Mouse (Mus musculus) layer of hippocampus, postnatal 36 days (tissue): ENCODE results near the gene Capn12. TPM values are rescaled to one million over a fixed set of nuclear protein-coding genes. Genes with fewer than 3 reads are reported as not detected.

Source experiments
- DNase-seq, 2 experiments: peaks; one replicate each; pipeline ENCODE4 v3.0.0; 2022
- total RNA-seq, 2 experiments: library from RNA; stranded (reverse); gene quantifications; 2 replicates each; pipeline ENCODE4 v1.2.3; 2021

The Capn12 gene
- total RNA-seq, 2 experiments from 2014 or later: 0.22 to 0.35 TPM

- DNase-seq: no peak
Observed at GRCm38 (mm10) chr7:28921722-28922465, 40.7 kb downstream of the Capn12 start.

- no peak for DNase-seq
Observed at GRCm38 (mm10) chr7:28922606-28923005, 41.4 kb downstream of the Capn12 start.

DNA sequence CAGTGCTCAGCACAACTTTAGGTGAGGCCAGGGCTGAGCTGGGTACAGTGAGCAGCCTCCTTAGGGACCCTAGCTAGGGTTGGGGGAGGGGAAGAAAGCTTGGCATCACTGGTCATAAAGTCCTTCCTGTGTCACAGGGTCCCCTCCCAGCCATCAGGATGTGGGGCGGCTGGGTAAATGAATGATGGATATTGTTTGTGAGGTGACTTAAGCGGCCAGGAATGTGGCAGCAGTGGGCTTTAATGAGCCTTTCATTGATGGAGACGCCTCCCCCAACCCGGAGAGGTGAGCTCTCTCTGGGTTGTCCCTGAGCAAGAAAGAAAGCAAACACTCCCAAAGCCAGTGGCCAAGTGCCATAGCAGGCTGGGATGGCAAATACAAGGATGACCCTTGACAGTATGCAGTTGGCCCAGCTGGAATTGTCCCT lies 42.7 kb downstream of the Capn12 start:
- DNase-seq: no peak

- DNase-seq: no peak
Observed at GRCm38 (mm10) chr7:28924802-28925201, 43.6 kb downstream of the Capn12 start.

DNA sequence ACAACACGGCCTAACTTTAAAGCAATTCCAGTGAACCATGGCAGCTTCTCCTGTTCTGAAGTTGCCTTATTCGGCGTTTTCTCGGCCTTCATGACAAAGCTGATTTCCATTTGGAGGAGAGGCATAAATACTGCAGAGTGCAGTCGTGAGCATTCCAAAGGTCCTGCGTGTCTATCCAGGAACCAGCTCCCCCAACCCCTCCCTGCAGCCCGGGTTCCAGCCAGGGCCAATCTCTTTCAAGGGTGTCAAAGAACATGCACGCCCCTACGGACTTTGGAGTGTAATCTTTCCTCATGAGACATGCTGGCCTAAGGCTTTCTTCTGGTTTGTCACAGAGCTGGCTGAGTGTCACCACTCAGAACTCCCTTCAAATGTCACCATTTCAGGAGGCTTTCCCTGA lies 44.1 kb downstream of the Capn12 start:
- no peak for DNase-seq

DNA sequence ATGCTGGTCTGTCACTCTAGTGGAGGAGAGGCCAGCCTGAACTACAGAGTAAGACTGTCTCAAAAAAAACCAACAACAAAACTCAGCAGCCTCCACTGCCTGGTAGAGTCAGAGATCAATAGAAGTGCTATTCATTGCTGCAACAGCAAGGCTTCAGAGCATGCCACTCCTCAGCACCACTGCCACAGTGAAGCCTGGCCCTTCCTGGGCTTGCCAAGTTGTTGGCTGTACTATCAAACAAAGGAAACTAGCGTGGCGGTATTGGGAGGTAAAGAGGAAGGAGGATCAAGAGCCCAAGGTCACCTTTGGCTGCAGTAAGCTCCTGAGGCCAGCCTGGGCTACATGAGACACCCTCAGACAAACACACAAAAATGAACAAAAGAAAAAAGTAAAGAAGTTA lies 45.0 kb downstream of the Capn12 start:
- no peak for DNase-seq

- no peak for DNase-seq
Observed at GRCm38 (mm10) chr7:28929381-28929780, 48.2 kb downstream of the Capn12 start.

DNA sequence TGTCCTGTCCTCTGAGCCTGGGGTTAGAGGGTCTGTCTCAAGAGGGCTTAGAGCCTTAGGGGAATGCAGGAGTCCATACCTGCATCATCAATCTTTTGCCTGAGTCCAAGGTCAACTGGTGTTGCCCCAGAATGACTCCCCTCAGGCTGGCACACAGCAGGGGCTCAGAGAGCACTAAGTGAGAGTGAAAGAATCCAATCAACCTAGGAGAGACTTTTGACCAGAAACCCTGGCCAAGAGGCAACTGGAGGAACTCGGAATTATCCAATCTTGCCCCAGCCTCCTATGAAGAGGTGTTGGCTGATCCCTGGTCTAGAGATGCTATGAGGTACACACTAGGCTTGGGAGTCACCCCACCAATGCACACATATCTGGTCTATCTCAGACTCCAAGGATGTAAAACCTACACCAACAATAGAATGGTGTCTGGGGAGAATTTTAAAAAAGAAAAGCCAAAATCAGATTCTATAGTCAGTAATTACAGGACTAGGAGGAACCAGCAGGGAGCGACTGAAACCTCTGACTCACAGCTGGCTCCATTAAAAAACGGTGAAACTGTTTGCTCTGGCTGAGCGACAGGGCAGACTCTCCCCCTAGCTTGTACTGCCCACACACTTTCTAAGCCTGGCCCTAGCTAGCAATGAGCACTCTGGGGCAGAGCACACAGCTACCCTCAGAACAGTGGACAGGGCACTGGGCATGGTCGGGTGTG lies 49.3 kb downstream of the Capn12 start:
- DNase-seq: no peak

GRCm38 (mm10) chr7:28931032-28931694 lies 49.9 kb downstream of the Capn12 start:
- DNase-seq: no peak

DNA sequence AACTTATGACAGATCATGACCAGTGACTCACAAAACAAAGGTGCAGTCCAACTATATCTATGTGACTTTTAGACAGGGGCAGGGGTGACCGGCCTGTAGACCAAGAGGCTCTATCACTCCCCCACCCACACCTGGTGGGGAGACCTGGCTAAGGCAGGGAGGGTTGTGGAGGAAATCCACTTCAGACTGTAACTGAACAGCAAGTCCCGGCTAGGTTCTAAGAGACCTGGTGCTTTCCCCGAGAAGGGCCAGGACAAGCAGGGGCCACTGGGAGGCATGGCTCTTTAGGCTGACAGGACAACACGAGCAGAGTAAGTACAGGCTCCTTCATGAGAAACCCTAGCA lies 50.4 kb downstream of the Capn12 start:
- DNase-seq: no peak

DNA sequence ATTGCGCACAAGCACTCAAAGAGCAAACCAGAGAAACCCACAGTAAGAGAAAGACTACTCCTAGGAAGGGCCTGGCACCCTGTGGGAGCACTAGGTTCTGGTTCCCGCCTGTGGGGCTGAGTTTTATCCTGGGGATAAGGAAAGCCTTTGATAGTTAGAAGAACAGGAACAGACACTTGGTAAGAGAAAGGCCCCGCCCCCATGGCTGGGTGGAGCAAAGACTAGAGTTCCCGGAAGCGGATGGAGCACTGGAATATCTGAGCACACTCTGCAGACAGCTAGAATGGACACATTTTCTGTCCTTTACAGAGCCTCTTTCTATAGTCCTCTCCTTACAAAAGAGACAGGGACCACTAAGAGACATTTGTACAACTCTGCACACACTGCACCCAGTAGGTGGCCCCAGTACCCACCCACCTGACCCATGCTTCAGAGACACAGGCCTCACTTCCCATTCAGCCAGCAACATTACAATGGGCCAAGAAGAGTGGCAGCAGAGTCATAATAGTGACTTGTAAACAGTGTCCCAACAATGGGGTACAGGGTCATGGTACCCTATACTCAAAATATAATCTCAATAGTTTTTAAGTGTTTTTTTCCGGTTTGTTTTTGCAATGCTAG lies 51.3 kb downstream of the Capn12 start:
- no peak for DNase-seq

DNA sequence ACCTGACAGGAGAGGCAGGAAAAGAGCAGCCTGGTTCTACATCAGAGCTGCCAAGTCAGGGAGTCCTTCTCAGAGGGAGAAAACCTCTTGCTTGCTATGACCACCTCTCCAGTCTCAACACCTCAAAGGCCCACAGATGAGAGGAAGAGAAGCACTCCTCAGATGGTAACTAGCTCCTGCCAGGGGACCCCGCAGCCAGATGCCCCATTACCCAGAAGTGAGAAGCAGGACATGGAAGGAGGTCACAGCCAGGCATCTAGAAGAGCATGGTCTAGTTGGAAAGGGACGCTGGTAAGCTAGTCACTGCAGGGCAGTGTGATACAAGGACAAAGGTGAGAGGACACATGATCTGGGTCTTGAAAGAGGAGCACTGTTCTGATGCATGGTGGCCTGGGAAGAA lies 52.6 kb downstream of the Capn12 start:
- DNase-seq: no peak

GRCm38 (mm10) chr7:28936787-28937186 lies 55.6 kb downstream of the Capn12 start:
- DNase-seq: no peak

GRCm38 (mm10) chr7:28938654-28939053 lies 57.4 kb downstream of the Capn12 start:
- DNase-seq: no peak

- no peak for DNase-seq
Observed at GRCm38 (mm10) chr7:28939418-28940183, 58.4 kb downstream of the Capn12 start.

- DNase-seq: no peak
Observed at GRCm38 (mm10) chr7:28941129-28941528, 59.9 kb downstream of the Capn12 start.

- no peak for DNase-seq
Observed at GRCm38 (mm10) chr7:28941542-28941941, 60.3 kb downstream of the Capn12 start.

Other genes with a start within 250 kb of the Capn12 start
- 10 to 100 TPM; 16.8 to 20.1 TPM for gene Fbxo27, start 188.6 kb upstream of the Capn12 start, total RNA-seq
- 1 to 10 TPM in 1 of 2 experiments, under 1 TPM in 1; 0.92 to 1.3 TPM for gene Fbxo17, start 164.6 kb upstream of the Capn12 start, total RNA-seq
- 10 to 100 TPM; 55.7 to 56.6 TPM for gene Mrps12, start 139.6 kb upstream of the Capn12 start, total RNA-seq
- 10 to 100 TPM in 1 of 2 experiments, 1 to 10 TPM in 1; 9.9 to 11.6 TPM for gene Sars2, start 139.4 kb upstream of the Capn12 start, total RNA-seq
- under 1 TPM; 0.38 to 0.45 TPM for gene Ccer2, start 125.2 kb upstream of the Capn12 start, total RNA-seq
- 100 to 1,000 TPM; 156 to 162 TPM for gene Sirt2, start 114.7 kb upstream of the Capn12 start, total RNA-seq
- gene Nfkbib, start 113.9 kb upstream of the Capn12 start, total RNA-seq: 10 to 100 TPM; 25.3 to 29.2 TPM
- 1 to 10 TPM; 2.5 TPM for gene Rinl, start 92.5 kb upstream of the Capn12 start, total RNA-seq
- gene Hnrnpl, start 72.9 kb upstream of the Capn12 start, total RNA-seq: 100 to 1,000 TPM; 417 to 431 TPM
- gene Ech1, start 56.2 kb upstream of the Capn12 start, total RNA-seq: 10 to 100 TPM; 60.8 to 61.8 TPM
- gene Lgals4, start 47.6 kb upstream of the Capn12 start, total RNA-seq: 1 to 10 TPM; 3.6 to 6.1 TPM
- not detected for gene Lgals7, start 17.6 kb upstream of the Capn12 start, total RNA-seq
- gene Actn4, start 80.9 kb downstream of the Capn12 start, total RNA-seq: 100 to 1,000 TPM; 121 to 130 TPM
- 100 to 1,000 TPM; 190 to 196 TPM for gene Eif3k, start 100.4 kb downstream of the Capn12 start, total RNA-seq
- gene Map4k1, start 100.6 kb downstream of the Capn12 start, total RNA-seq: 1 to 10 TPM; 1.7 to 1.9 TPM
- 10 to 100 TPM; 13.9 to 17.7 TPM for gene Ryr1, start 243.8 kb downstream of the Capn12 start, total RNA-seq